Mouse (Mus musculus) granulocyte monocyte progenitor cell, adult 5-6 weeks (primary cell): ENCODE data around the gene Slc35f5. TPM values are rescaled to one million over a fixed set of nuclear protein-coding genes. Genes with fewer than 3 reads are reported as not detected.
"Not testable (repeated sequence)": the region's sequence is repeated elsewhere in the genome, so short reads cannot be mapped to it uniquely, and the experiment has no call there.

ENCODE experiments used
- ATAC-seq: replicated peaks from 2 replicates; pipeline ENCODE4 v1.8.0; 2016; ENCODE audit warnings: mild to moderate bottlenecking, moderate TSS enrichment, inconsistent platforms; ENCODE audit not compliant: poor library complexity, severe bottlenecking
- total RNA-seq, 2 experiments: library from RNA; stranded (forward) in 1 of 2; stranded (reverse) in 1 of 2; fragments of 200-712, 200-1000 nt in 1 of 2; fragments of >200 nt in 1 of 2; fragmentation: Nextera tagmentation in 1 of 2; gene quantifications; 2 replicates each; pipeline ENCODE4 v1.2.3; 2014 to 2017

Slc35f5 gene
- total RNA-seq (2014; fragmentation: Nextera tagmentation) (7.8 and 17.7 TPM in 2 replicates), total RNA-seq (2017) (7.4 and 9.4 TPM in 2 replicates)

GRCm38 (mm10) chr1:125560259-125561192, at the start of gene Slc35f5:
Slc35f5 (plus strand) TSS chr1:125560595.
- ATAC-seq, result peak; percentile 84

GRCm38 (mm10) chr1:125514706-125515105, 45.7 kb upstream of the Slc35f5 start:
- ATAC-seq, result no peak

- ATAC-seq, result no peak
Observed at GRCm38 (mm10) chr1:125516910-125517659, 43.3 kb upstream of the Slc35f5 start.

GRCm38 (mm10) chr1:125519107-125519611, 41.2 kb upstream of the Slc35f5 start:
- ATAC-seq, result peak; percentile 87

GRCm38 (mm10) chr1:125525965-125526665, 34.3 kb upstream of the Slc35f5 start:
- peak; percentile 61 for ATAC-seq

GRCm38 (mm10) chr1:125526666-125527004, 33.8 kb upstream of the Slc35f5 start:
- ATAC-seq, result no peak

GRCm38 (mm10) chr1:125527364-125527763, 33.0 kb upstream of the Slc35f5 start:
- peak; percentile 48; the same call in 1 of the 2 replicates for ATAC-seq

GRCm38 (mm10) chr1:125533180-125533912, 27.0 kb upstream of the Slc35f5 start:
- ATAC-seq, result not testable (repeated sequence)

- ATAC-seq, result no peak
Observed at GRCm38 (mm10) chr1:125537131-125537530, 23.3 kb upstream of the Slc35f5 start.

- no peak for ATAC-seq
Observed at GRCm38 (mm10) chr1:125537776-125538175, 22.6 kb upstream of the Slc35f5 start.

- ATAC-seq, result no peak
Observed at GRCm38 (mm10) chr1:125539312-125539711, 21.1 kb upstream of the Slc35f5 start.

GRCm38 (mm10) chr1:125542008-125542999, 18.1 kb upstream of the Slc35f5 start:
- ATAC-seq, result no peak

GRCm38 (mm10) chr1:125549872-125550271, 10.5 kb upstream of the Slc35f5 start:
- no peak for ATAC-seq

GRCm38 (mm10) chr1:125550359-125550758, 10.0 kb upstream of the Slc35f5 start:
- no peak for ATAC-seq

GRCm38 (mm10) chr1:125551564-125551963, 8.8 kb upstream of the Slc35f5 start:
- ATAC-seq, result no peak

- ATAC-seq, result no peak
Observed at GRCm38 (mm10) chr1:125559261-125559660, 1.1 kb upstream of the Slc35f5 start.

- no peak for ATAC-seq
Observed at GRCm38 (mm10) chr1:125559721-125560120, 674 bp upstream of the Slc35f5 start.

- peak; percentile 43 for ATAC-seq
Observed at GRCm38 (mm10) chr1:125561206-125561605, 811 bp downstream of the Slc35f5 start.
